Mouse (Mus musculus) intestine, embryonic 15.5 days (tissue): ENCODE data around the gene Spaca3. TPM values are rescaled to one million over a fixed set of nuclear protein-coding genes. Genes with fewer than 3 reads are reported as not detected.

ENCODE experiments used
- ATAC-seq: fragments of 200-750 bp; cut with Nextera tagmentation; 2 replicates; pipeline ENCODE4 v1.8.0; 2017; ENCODE audit warnings: moderate TSS enrichment, moderate library complexity
- H3K27ac ChIP-seq: fragments of 300-500 bp; sonication (generic); 2 replicates; pipeline ENCODE4 v1.5.1; 2015; ENCODE audit warnings: mild to moderate bottlenecking, inconsistent platforms
- H3K27me3 ChIP-seq: fragments of 300-500 bp; sonication (generic); replicated peaks from 2 replicates; pipeline ENCODE4 v1.6.1; 2015; ENCODE audit warnings: inconsistent platforms
- H3K36me3 ChIP-seq: fragments of 300-500 bp; sonication (generic); 2 replicates; pipeline ENCODE4 v1.6.1; 2015; ENCODE audit warnings: inconsistent platforms
- H3K4me1 ChIP-seq: fragments of 300-500 bp; sonication (generic); replicated peaks from 2 replicates; pipeline ENCODE4 v1.6.1; 2015; ENCODE audit warnings: inconsistent platforms
- H3K4me2 ChIP-seq: fragments of 300-500 bp; sonication (generic); replicated peaks from 2 replicates; pipeline ENCODE4 v1.6.1; 2015; ENCODE audit warnings: mild to moderate bottlenecking, inconsistent platforms
- H3K4me3 ChIP-seq: fragments of 300-500 bp; sonication (generic); replicated peaks from 2 replicates; pipeline ENCODE4 v1.5.1; 2015; ENCODE audit warnings: inconsistent platforms
- H3K9ac ChIP-seq: fragments of 300-500 bp; sonication (generic); 2 replicates; pipeline ENCODE4 v1.6.1; 2015; ENCODE audit warnings: inconsistent platforms
- H3K9me3 ChIP-seq: fragments of 300-500 bp; sonication (generic); 2 replicates; pipeline ENCODE4 v1.6.1; 2016; ENCODE audit warnings: inconsistent platforms
- WGBS: fragments of 180-500 bp; shearing (Covaris S2); methylation state at CpG from one replicate; pipeline ENCODE4 v1.1.7; 2015; 5-methylcytosine and 5-hydroxymethylcytosine counted together
- polyA plus RNA-seq: library from polyadenylated mRNA; unstranded; fragments of >200 nt; fragmentation: Nextera tagmentation; extraction: Ambion mirVana; gene quantifications from 2 replicates; pipeline ENCODE4 v1.2.1, GENCODE M21; 2015

Gene Spaca3
- polyA plus RNA-seq, 1 experiment from 2014 or later, result not detected

DNA sequence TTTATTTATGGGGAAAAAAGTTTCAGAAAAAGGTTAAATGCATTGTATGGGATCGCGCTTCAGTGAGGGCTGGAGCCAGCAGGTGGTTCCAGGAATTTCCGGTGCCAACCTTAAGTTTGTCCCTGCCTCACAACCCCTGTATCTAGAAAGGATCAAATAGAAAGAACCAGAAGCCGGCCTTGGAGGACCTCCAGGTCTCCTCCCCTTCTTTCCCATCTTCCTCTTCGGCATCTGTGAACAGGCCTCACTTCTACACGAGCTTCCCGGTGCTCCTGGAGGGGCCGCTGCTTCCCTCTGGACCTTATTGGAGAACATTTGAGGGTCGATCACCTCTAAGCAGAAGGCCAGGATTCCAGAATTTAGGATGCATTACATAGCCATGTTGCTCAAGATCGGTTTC is 45.3 kb downstream of the Spaca3 start:
- H3K9ac ChIP-seq, result no peak overlapping the region
- no peaks in the 10 kb centered on the region for H3K9me3 ChIP-seq
- H3K27me3 ChIP-seq, result no peaks in the 10 kb centered on the region
- ATAC-seq, result no peak
- H3K4me2 ChIP-seq, result no peak overlapping the region
- H3K4me3 ChIP-seq, result no peak overlapping the region
- no peak overlapping the region for H3K27ac ChIP-seq
- 89% methylated on average over 10 of the region's 10 CpGs for WGBS
- no peaks in the 10 kb centered on the region for H3K36me3 ChIP-seq
- no peaks in the 10 kb centered on the region for H3K4me1 ChIP-seq

DNA sequence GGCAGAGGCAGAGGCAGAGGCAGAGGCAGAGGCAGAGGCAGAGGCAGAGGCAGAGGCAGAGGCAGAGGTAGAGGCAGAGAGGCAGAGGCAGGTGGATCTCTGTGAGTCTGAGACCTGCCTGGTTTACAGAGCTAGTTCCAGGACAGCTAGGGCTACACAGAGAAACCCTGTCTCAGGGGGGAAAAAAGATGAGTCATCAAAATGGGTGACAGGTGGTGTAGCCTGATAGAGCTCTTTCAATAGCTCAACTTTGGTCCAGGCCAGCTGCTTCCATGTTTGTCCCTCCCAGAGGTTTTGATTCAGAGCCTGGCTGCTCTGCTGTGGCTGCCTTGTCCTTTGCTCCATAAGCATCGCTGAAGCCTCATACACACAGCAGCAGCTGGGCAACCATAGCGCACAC is 46.4 kb downstream of the Spaca3 start:
- ATAC-seq, result no peak
- 76% methylated on average over 2 of the region's 2 CpGs for WGBS
- H3K4me1 ChIP-seq, result no peaks in the 10 kb centered on the region
- H3K36me3 ChIP-seq, result no peaks in the 10 kb centered on the region
- H3K9me3 ChIP-seq, result no peaks in the 10 kb centered on the region
- no peak overlapping the region for H3K27ac ChIP-seq
- H3K9ac ChIP-seq, result no peak overlapping the region
- H3K4me2 ChIP-seq, result no peak overlapping the region
- H3K4me3 ChIP-seq, result no peak overlapping the region
- no peaks in the 10 kb centered on the region for H3K27me3 ChIP-seq

DNA sequence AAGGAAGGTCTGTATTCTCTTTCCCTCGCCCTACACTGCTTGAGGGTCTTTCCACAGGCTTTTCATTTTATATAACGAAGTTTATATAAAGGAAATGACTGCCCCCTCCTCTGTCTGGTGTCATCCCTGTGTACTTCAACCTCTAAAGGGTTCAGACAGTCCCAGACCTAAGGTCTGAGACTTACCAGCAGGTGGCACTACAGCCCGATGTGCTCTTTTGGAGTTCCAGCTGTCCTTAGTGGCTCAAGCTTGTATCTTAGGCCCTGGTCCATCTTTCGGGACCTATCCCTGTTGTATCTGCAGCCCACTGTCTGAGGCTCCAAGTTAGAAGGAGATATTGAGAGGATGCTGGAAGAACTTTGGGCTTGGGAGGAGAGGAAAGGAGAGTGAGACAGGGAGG is 48.3 kb downstream of the Spaca3 start:
- WGBS, result 36% methylated on average over 4 of the region's 4 CpGs
- Histone ChIP-seq H3K27ac (no peak overlapping the region), H3K9me3 (no peaks in the 10 kb centered on the region), H3K9ac (no peak overlapping the region), H3K27me3 (no peaks in the 10 kb centered on the region), H3K4me1 (no peaks in the 10 kb centered on the region), H3K4me2 (no peak overlapping the region), H3K36me3 (no peaks in the 10 kb centered on the region), H3K4me3 (no peak overlapping the region)
- ATAC-seq, result no peak

DNA sequence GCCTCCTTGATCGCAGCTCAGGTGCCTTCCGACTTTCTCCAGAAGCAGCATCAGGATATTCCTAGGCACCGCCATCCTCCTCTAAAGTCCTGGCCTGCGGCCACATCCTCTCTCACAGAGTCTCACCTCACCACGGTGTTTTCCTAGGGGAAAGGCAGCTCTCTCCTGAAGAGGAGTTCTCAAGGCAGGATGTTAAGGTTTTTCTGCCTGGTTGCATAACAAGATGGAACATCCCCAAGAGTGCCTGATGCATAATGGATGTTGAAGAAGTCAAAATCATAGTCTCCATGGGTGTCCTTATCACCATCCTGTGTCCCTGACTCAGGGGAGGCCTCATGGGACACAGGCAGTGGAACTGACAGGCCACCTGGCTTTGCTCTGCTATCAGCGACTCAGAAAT is 49.7 kb downstream of the Spaca3 start:
- Histone ChIP-seq H3K9ac (no peak overlapping the region), H3K4me2 (no peak overlapping the region), H3K27me3 (no peaks in the 10 kb centered on the region), H3K4me3 (no peak overlapping the region), H3K36me3 (no peaks in the 10 kb centered on the region), H3K9me3 (no peaks in the 10 kb centered on the region), H3K4me1 (no peaks in the 10 kb centered on the region), H3K27ac (no peak overlapping the region)
- no peak for ATAC-seq
- 88% methylated on average over 6 of the region's 6 CpGs for WGBS

DNA sequence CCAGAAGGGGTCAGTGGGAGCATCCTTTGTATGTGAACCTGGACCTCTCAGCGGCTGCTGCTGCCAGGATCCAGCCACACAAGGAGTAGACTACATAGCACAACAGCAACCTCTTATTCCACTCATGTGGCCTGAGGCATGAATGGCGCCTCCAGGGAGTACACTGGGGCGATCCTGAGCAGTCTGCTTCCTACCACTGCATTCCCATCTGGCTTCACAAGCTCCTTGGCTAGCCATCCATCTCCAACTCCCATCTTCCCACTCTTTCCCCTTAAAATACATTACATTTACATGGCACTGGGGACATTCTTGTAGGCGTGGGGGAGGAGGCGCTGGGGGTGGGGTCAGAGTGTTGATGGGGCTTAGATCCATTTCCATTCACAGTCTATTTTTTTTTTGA is 54.6 kb downstream of the Spaca3 start:
- H3K27ac ChIP-seq, result no peak overlapping the region
- no peaks in the 10 kb centered on the region for H3K27me3 ChIP-seq
- H3K9ac ChIP-seq, result no peak overlapping the region
- H3K9me3 ChIP-seq, result no peaks in the 10 kb centered on the region
- no peaks in the 10 kb centered on the region for H3K4me1 ChIP-seq
- H3K36me3 ChIP-seq, result no peaks in the 10 kb centered on the region
- WGBS, result 81% methylated on average over 5 of the region's 5 CpGs
- H3K4me3 ChIP-seq, result no peak overlapping the region
- no peak overlapping the region for H3K4me2 ChIP-seq
- no peak for ATAC-seq

DNA sequence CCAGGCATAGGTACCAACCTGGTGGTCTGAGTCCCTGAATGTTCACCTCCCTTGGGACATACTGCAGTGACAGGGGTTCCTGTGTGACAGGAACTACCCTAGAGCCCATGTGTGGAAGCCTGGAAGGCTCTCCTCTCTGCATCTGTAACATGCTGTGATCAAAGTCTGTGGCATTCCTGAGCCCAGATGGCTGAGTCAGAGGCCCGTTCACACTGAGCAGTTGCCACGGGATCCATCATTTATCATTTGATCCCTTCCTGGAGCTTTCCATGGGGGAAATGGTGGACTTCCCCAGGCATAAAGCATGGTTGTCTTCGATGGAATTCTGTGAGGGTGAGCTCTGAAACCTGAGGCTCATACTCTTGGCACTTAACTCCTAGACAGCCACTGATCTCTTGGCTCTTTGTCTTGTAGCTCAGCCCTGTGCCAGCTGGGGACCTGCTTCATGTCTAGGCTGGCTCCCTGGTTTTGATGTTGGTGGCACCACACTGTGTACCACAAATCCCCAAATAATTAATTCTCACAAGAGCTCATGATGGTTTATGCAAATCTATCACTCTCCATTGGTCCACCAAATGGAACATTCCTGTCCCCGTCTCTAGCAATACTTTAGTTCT is 55.4 kb downstream of the Spaca3 start:
- Histone ChIP-seq H3K4me2 (no peak overlapping the region), H3K9ac (no peak overlapping the region), H3K27ac (no peak overlapping the region), H3K36me3 (no peaks in the 10 kb centered on the region), H3K4me3 (no peak overlapping the region), H3K9me3 (no peaks in the 10 kb centered on the region), H3K4me1 (no peaks in the 10 kb centered on the region), H3K27me3 (no peaks in the 10 kb centered on the region)
- no peak for ATAC-seq
- WGBS, result 41% methylated on average over 4 of the region's 4 CpGs

Other genes with a start within 250 kb of the Spaca3 start
- gene Myo1d, start 78.3 kb upstream of the Spaca3 start, polyA plus RNA-seq, result 68.2 and 72.3 TPM in 2 replicates
- gene Tmem98, start 48.2 kb upstream of the Spaca3 start, polyA plus RNA-seq, result 214 and 215 TPM in 2 replicates